Mouse (Mus musculus) liver, adult (tissue): ENCODE results near the gene Parvb.

ENCODE experiments used
- GATA4 ChIP-seq: IDR thresholded peaks from 2 replicates; pipeline ENCODE4 v1.6.1; 2014; ENCODE audit warnings: mild to moderate bottlenecking, low read length; ENCODE audit not compliant: insufficient replicate concordance

The Parvb gene

GRCm38 (mm10) chr15:84212756-84213105 lies 19.1 kb upstream of the Parvb start:
- TF ChIP-seq GATA4 = no peak

- no peak for TF ChIP-seq GATA4
These were observed 18.6 kb upstream of the Parvb start for GRCm38 (mm10) chr15:84213162-84213739.

GRCm38 (mm10) chr15:84214476-84214875 lies 17.4 kb upstream of the Parvb start:
- no peak for TF ChIP-seq GATA4

- no peak for TF ChIP-seq GATA4
These were observed 16.6 kb upstream of the Parvb start for GRCm38 (mm10) chr15:84215273-84215672.

- TF ChIP-seq GATA4 = no peak
These were observed 15.8 kb upstream of the Parvb start for GRCm38 (mm10) chr15:84216026-84216425.

- TF ChIP-seq GATA4 = no peak
These were observed 15.3 kb upstream of the Parvb start for GRCm38 (mm10) chr15:84216461-84217084.

- TF ChIP-seq GATA4 = no peak
These were observed 13.7 kb upstream of the Parvb start for GRCm38 (mm10) chr15:84217969-84218782.

GRCm38 (mm10) chr15:84218783-84219271 lies 13.0 kb upstream of the Parvb start:
- no peak for TF ChIP-seq GATA4

- TF ChIP-seq GATA4 = no peak
These were observed 10.3 kb upstream of the Parvb start for GRCm38 (mm10) chr15:84221539-84221938.

- TF ChIP-seq GATA4 = no peak
These were observed 8.4 kb upstream of the Parvb start for GRCm38 (mm10) chr15:84223423-84223822.

- TF ChIP-seq GATA4 = no peak
These were observed 7.1 kb upstream of the Parvb start for GRCm38 (mm10) chr15:84224779-84225178.

GRCm38 (mm10) chr15:84226918-84227317 lies 4.9 kb upstream of the Parvb start:
- no peak for TF ChIP-seq GATA4

GRCm38 (mm10) chr15:84230661-84231060 lies 1.2 kb upstream of the Parvb start:
- no peak for TF ChIP-seq GATA4

GRCm38 (mm10) chr15:84231113-84231712 lies 630 bp upstream of the Parvb start:
- peak; percentile 83; the same call in 1 of the 2 replicates for TF ChIP-seq GATA4

GRCm38 (mm10) chr15:84232609-84233008 lies 766 bp downstream of the Parvb start:
- TF ChIP-seq GATA4 = no peak
